Mouse (Mus musculus) heart, postnatal 0 days (tissue): Measurements from ENCODE around the gene Clk4. TPM values are rescaled to one million over a fixed set of nuclear protein-coding genes. Genes with fewer than 3 reads are reported as not detected.

Experiments used
- ATAC-seq: fragments of 200-750 bp; cut with Nextera tagmentation; 2 replicates; pipeline ENCODE4 v1.8.0; 2017; ENCODE audit warnings: low read depth, moderate number of reproducible peaks, moderate library complexity; ENCODE audit not compliant: insufficient read depth
- DNase-seq: peaks from one replicate; pipeline ENCODE4 v3.0.0-alpha.2; 2016; ENCODE audit warnings: low spot score
- H3K27ac ChIP-seq: fragments of 300-500 bp; sonication (generic); 2 replicates; pipeline ENCODE4 v1.5.1; 2014; ENCODE audit warnings: low read depth, mild to moderate bottlenecking
- H3K27me3 ChIP-seq: fragments of 300-500 bp; sonication (generic); 2 replicates; pipeline ENCODE4 v1.6.1; 2014; ENCODE audit warnings: low read length, mixed read lengths; ENCODE audit not compliant: control insufficient read depth, insufficient read depth
- H3K36me3 ChIP-seq: fragments of 300-500 bp; sonication (generic); replicated peaks from 2 replicates; pipeline ENCODE4 v1.6.1; 2014; ENCODE audit warnings: low read length, mixed read lengths; ENCODE audit not compliant: control insufficient read depth, insufficient read depth
- H3K4me1 ChIP-seq: fragments of 300-500 bp; sonication (generic); 2 replicates; pipeline ENCODE4 v1.6.1; 2014; ENCODE audit warnings: antibody characterized with exemption; ENCODE audit not compliant: control insufficient read depth, insufficient read depth
- H3K4me2 ChIP-seq: fragments of 300-500 bp; sonication (generic); 2 replicates; pipeline ENCODE4 v1.6.1; 2014; ENCODE audit warnings: low read depth, mild to moderate bottlenecking, low read length, moderate library complexity
- H3K4me3 ChIP-seq: fragments of 300-500 bp; sonication (generic); 2 replicates; pipeline ENCODE4 v1.5.1; 2014; ENCODE audit warnings: low read depth, low read length
- H3K9ac ChIP-seq: fragments of 300-500 bp; sonication (generic); replicated peaks from 2 replicates; pipeline ENCODE4 v1.6.1; 2014; ENCODE audit warnings: low read depth, low read length, mixed read lengths
- H3K9me3 ChIP-seq: fragments of 300-500 bp; sonication (generic); replicated peaks from 2 replicates; pipeline ENCODE4 v1.6.1; 2016; ENCODE audit warnings: low read length; ENCODE audit not compliant: control insufficient read depth
- CTCF ChIP-seq: IDR thresholded peaks from 2 replicates; pipeline ENCODE4 v1.5.1; 2016; ENCODE audit warnings: antibody characterized with exemption, control low read depth, low read depth
- EP300 ChIP-seq: IDR thresholded peaks from 2 replicates; pipeline ENCODE4 v1.6.1; 2016; ENCODE audit warnings: antibody characterized with exemption, low read depth
- WGBS: fragments of 180-500 bp; shearing (Covaris S2); extraction: QIAGEN DNeasy Blood & Tissue Kit; methylation state at CpG from one replicate; pipeline ENCODE4 v1.1.7; 2014; 5-methylcytosine and 5-hydroxymethylcytosine counted together
- polyA plus RNA-seq: library from polyadenylated mRNA; unstranded; fragments of >200 nt; fragmentation: Nextera tagmentation; extraction: Ambion mirVana; gene quantifications from 2 replicates; pipeline ENCODE4 v1.2.1, GENCODE M21; 2015
- total RNA-seq: library from RNA; depleted of rRNA; stranded (reverse); fragments of >200 nt; gene quantifications from 2 replicates; pipeline ENCODE4 v1.2.3, GENCODE M21; 2014; ENCODE audit warnings: low replicate concordance; rRNA removed

The Clk4 gene
- total and polyA plus RNA-seq, 2 experiments from 2014 or later, result 32.9 to 56.2 TPM

- no peak overlapping the region for H3K9ac ChIP-seq
- ATAC-seq, result no peak
- 63% methylated on average over 11 of the region's 11 CpGs for WGBS
- no peak for DNase-seq
- H3K9me3 ChIP-seq, result 0 out of 2 replicates have a peak, but pooled peaks cover 7% of the 10 kb centered on the region
- no peaks in the 10 kb centered on the region for H3K36me3 ChIP-seq
- H3K27ac ChIP-seq, result no peak overlapping the region
- no peak overlapping the region for H3K4me2 ChIP-seq
- H3K4me3 ChIP-seq, result no peak overlapping the region
- no peaks in the 10 kb centered on the region for H3K4me1 ChIP-seq
- no peak for TF ChIP-seq EP300
- no peak for TF ChIP-seq CTCF
- H3K27me3 ChIP-seq, result 0 out of 2 replicates have a peak, but pooled peaks cover 4% of the 10 kb centered on the region
Observed at GRCm38 (mm10) chr11:51329837-51330714, 68.5 kb downstream of the Clk4 start.

Other genes starting within 250 kb of the Clk4 start
- gene Olfr54, start 247.5 kb upstream of the Clk4 start, total RNA-seq, result not detected in 2 replicates
- gene Olfr54, start 247.5 kb upstream of the Clk4 start, polyA plus RNA-seq, result not detected in 2 replicates
- not detected in 2 replicates for gene Olfr1375, start 213.6 kb upstream of the Clk4 start, total RNA-seq
- gene Olfr1375, start 213.6 kb upstream of the Clk4 start, polyA plus RNA-seq, result not detected in 2 replicates
- 0.62 and 4.6 TPM in 2 replicates for gene Zfp354a, start 202.5 kb upstream of the Clk4 start, total RNA-seq
- gene Zfp354a, start 202.5 kb upstream of the Clk4 start, polyA plus RNA-seq, result 3.4 and 4.2 TPM in 2 replicates
- not detected in 2 replicates for gene Gm12569, start 41.3 kb upstream of the Clk4 start, total RNA-seq
- gene Gm12569, start 41.3 kb upstream of the Clk4 start, polyA plus RNA-seq, result not detected in 2 replicates
- 5.1 TPM in 1 of 2 replicates, not detected in the other for gene BC049762, start 1.3 kb downstream of the Clk4 start, total RNA-seq
- 0.41 and 0.52 TPM in 2 replicates for gene BC049762, start 1.3 kb downstream of the Clk4 start, polyA plus RNA-seq
- 7.2 and 9.8 TPM in 2 replicates for gene Col23a1, start 28.2 kb downstream of the Clk4 start, total RNA-seq
- gene Col23a1, start 28.2 kb downstream of the Clk4 start, polyA plus RNA-seq, result 3.3 and 3.5 TPM in 2 replicates